Mouse (Mus musculus) liver, embryonic 11.5 days (tissue): ENCODE data around the gene Echdc3. TPM values are rescaled to one million over a fixed set of nuclear protein-coding genes. Genes with fewer than 3 reads are reported as not detected.

ENCODE experiments used
- ATAC-seq: fragments of 200-750 bp; cut with Nextera tagmentation; replicated peaks from 2 replicates; pipeline ENCODE4 v1.8.0; 2017; ENCODE audit warnings: moderate number of reproducible peaks, mild to moderate bottlenecking, moderate TSS enrichment, moderate library complexity; ENCODE audit not compliant: low FRiP score
- DNase-seq: peaks from one replicate; pipeline ENCODE4 v3.0.0-alpha.2; 2017; ENCODE audit warnings: low spot score
- H3K27ac ChIP-seq: fragments of 300-500 bp; sonication (generic); 2 replicates; pipeline ENCODE4 v1.5.1; 2014; ENCODE audit warnings: mild to moderate bottlenecking, low read depth, low read length, control low read depth
- H3K27me3 ChIP-seq: fragments of 300-500 bp; sonication (generic); replicated peaks from 2 replicates; pipeline ENCODE4 v1.6.1; 2014; ENCODE audit warnings: low read length, mixed read lengths; ENCODE audit not compliant: control insufficient read depth, insufficient read depth
- H3K36me3 ChIP-seq: fragments of 300-500 bp; sonication (generic); 2 replicates; pipeline ENCODE4 v1.6.1; 2014; ENCODE audit warnings: mild to moderate bottlenecking, low read length, moderate library complexity, mixed read lengths; ENCODE audit not compliant: control insufficient read depth, insufficient read depth
- H3K4me1 ChIP-seq: fragments of 300-500 bp; sonication (generic); replicated peaks from 2 replicates; pipeline ENCODE4 v1.6.1; 2014; ENCODE audit warnings: low read length, mixed read lengths; ENCODE audit not compliant: control insufficient read depth, insufficient read depth
- H3K4me2 ChIP-seq: fragments of 300-500 bp; sonication (generic); 2 replicates; pipeline ENCODE4 v1.6.1; 2014; ENCODE audit warnings: mild to moderate bottlenecking, control low read depth, moderate library complexity
- H3K4me3 ChIP-seq: fragments of 300-500 bp; sonication (generic); 2 replicates; pipeline ENCODE4 v1.5.1; 2014; ENCODE audit warnings: low read depth, low read length, control low read depth
- H3K9ac ChIP-seq: fragments of 300-500 bp; sonication (generic); 2 replicates; pipeline ENCODE4 v1.6.1; 2014; ENCODE audit warnings: low read depth, low read length, control low read depth
- H3K9me3 ChIP-seq: fragments of 300-500 bp; sonication (generic); 2 replicates; pipeline ENCODE4 v1.6.1; 2016; ENCODE audit warnings: low read length, inconsistent platforms, mixed read lengths; ENCODE audit not compliant: control insufficient read depth
- WGBS: fragments of 180-500 bp; shearing (Covaris S2); extraction: QIAGEN DNeasy Blood & Tissue Kit; methylation state at CpG from one replicate; pipeline ENCODE4 v1.1.7; 2014; 5-methylcytosine and 5-hydroxymethylcytosine counted together
- polyA plus RNA-seq: library from polyadenylated mRNA; unstranded; fragments of >200 nt; fragmentation: Nextera tagmentation; extraction: Ambion mirVana; gene quantifications from 2 replicates; pipeline ENCODE4 v1.2.1, GENCODE M21; 2014

The Echdc3 gene
- polyA plus RNA-seq, 1 experiment from 2014 or later, result 5.3 TPM

- no peak overlapping the region for H3K4me2 ChIP-seq
- H3K9ac ChIP-seq, result no peak overlapping the region
- no peaks in the 10 kb centered on the region for H3K36me3 ChIP-seq
- no peaks in the 10 kb centered on the region for H3K27me3 ChIP-seq
- H3K4me3 ChIP-seq, result no peak overlapping the region
- no peak for ATAC-seq
- no peak for DNase-seq
- WGBS, result 77% methylated on average over 3 of the region's 3 CpGs
- H3K9me3 ChIP-seq, result no peaks in the 10 kb centered on the region
- H3K27ac ChIP-seq, result no peak overlapping the region
- H3K4me1 ChIP-seq, result peaks cover 8% of the 10 kb centered on the region
Measured at GRCm38 (mm10) chr2:6209746-6210145, 3.1 kb downstream of the Echdc3 start.

- peaks cover 8% of the 10 kb centered on the region for H3K4me1 ChIP-seq
- no peaks in the 10 kb centered on the region for H3K36me3 ChIP-seq
- H3K27ac ChIP-seq, result no peak overlapping the region
- no peak for ATAC-seq
- no peaks in the 10 kb centered on the region for H3K9me3 ChIP-seq
- 86% methylated on average over 11 of the region's 11 CpGs for WGBS
- H3K27me3 ChIP-seq, result no peaks in the 10 kb centered on the region
- no peak overlapping the region for H3K4me2 ChIP-seq
- H3K4me3 ChIP-seq, result no peak overlapping the region
- H3K9ac ChIP-seq, result no peak overlapping the region
- no peak for DNase-seq
Measured at GRCm38 (mm10) chr2:6209116-6209515, 3.7 kb downstream of the Echdc3 start.

GRCm38 (mm10) chr2:6207736-6208135 is 5.1 kb downstream of the Echdc3 start:
- Histone ChIP-seq H3K9ac (no peak overlapping the region), H3K9me3 (no peaks in the 10 kb centered on the region), H3K27ac (no peak overlapping the region), H3K4me1 (peaks cover 6% of the 10 kb centered on the region), H3K27me3 (no peaks in the 10 kb centered on the region), H3K4me2 (no peak overlapping the region), H3K36me3 (no peaks in the 10 kb centered on the region), H3K4me3 (no peak overlapping the region)
- no peak for ATAC-seq
- 77% methylated on average over 2 of the region's 2 CpGs for WGBS
- DNase-seq, result no peak

GRCm38 (mm10) chr2:6196363-6196973 is 16.4 kb downstream of the Echdc3 start:
- Histone ChIP-seq H3K27me3 (no peaks in the 10 kb centered on the region), H3K4me1 (no peaks in the 10 kb centered on the region), H3K9ac (no peak overlapping the region), H3K27ac (no peak overlapping the region), H3K36me3 (no peaks in the 10 kb centered on the region), H3K4me3 (no peak overlapping the region), H3K4me2 (no peak overlapping the region), H3K9me3 (no peaks in the 10 kb centered on the region)
- 65% methylated on average over 10 of the region's 10 CpGs for WGBS
- DNase-seq (no peak), ATAC-seq (no peak)

- Histone ChIP-seq H3K9me3 (no peaks in the 10 kb centered on the region), H3K9ac (no peak overlapping the region), H3K27ac (no peak overlapping the region), H3K36me3 (no peaks in the 10 kb centered on the region), H3K4me3 (no peak overlapping the region), H3K4me1 (no peaks in the 10 kb centered on the region), H3K27me3 (peaks cover 3% of the 10 kb centered on the region; the same call in 1 of the 2 replicates), H3K4me2 (no peak overlapping the region)
- ATAC-seq, result no peak
- 74% methylated on average over 15 of the region's 15 CpGs for WGBS
- DNase-seq, result no peak
Measured at GRCm38 (mm10) chr2:6195468-6196239, 17.2 kb downstream of the Echdc3 start.

- Histone ChIP-seq H3K36me3 (no peaks in the 10 kb centered on the region), H3K4me1 (no peaks in the 10 kb centered on the region), H3K9me3 (no peaks in the 10 kb centered on the region), H3K27me3 (peaks cover 3% of the 10 kb centered on the region; the same call in 1 of the 2 replicates), H3K4me2 (no peak overlapping the region), H3K9ac (no peak overlapping the region), H3K27ac (no peak overlapping the region), H3K4me3 (no peak overlapping the region)
- 61% methylated on average over 7 of the region's 7 CpGs for WGBS
- ATAC-seq (no peak), DNase-seq (no peak)
Measured at GRCm38 (mm10) chr2:6194497-6194896, 18.3 kb downstream of the Echdc3 start.

- Histone ChIP-seq H3K4me1 (no peaks in the 10 kb centered on the region), H3K27me3 (peaks cover 3% of the 10 kb centered on the region; the same call in 1 of the 2 replicates), H3K4me3 (no peak overlapping the region), H3K27ac (no peak overlapping the region), H3K9ac (no peak overlapping the region), H3K4me2 (no peak overlapping the region), H3K36me3 (no peaks in the 10 kb centered on the region), H3K9me3 (no peaks in the 10 kb centered on the region)
- DNase-seq, result no peak
- no peak for ATAC-seq
- 59% methylated on average over 10 of the region's 10 CpGs for WGBS
Measured at GRCm38 (mm10) chr2:6193591-6193973, 19.3 kb downstream of the Echdc3 start.

- no peaks in the 10 kb centered on the region for H3K4me1 ChIP-seq
- H3K27me3 ChIP-seq, result peaks cover 3% of the 10 kb centered on the region; the same call in 1 of the 2 replicates
- 70% methylated on average over 20 of the region's 20 CpGs for WGBS
- 0 out of 2 replicates have a peak, but pooled peaks have one; percentile 31 for ATAC-seq
- H3K9me3 ChIP-seq, result no peaks in the 10 kb centered on the region
- no peak for DNase-seq
- no peak overlapping the region for H3K27ac ChIP-seq
- H3K36me3 ChIP-seq, result no peaks in the 10 kb centered on the region
- no peak overlapping the region for H3K4me2 ChIP-seq
- no peak overlapping the region for H3K4me3 ChIP-seq
- H3K9ac ChIP-seq, result no peak overlapping the region
Measured at GRCm38 (mm10) chr2:6192820-6193590, 19.8 kb downstream of the Echdc3 start.
